Mouse (Mus musculus) activated CD4-positive, CD25-positive, alpha-beta regulatory T cell (primary cell): ENCODE data around the gene Scgb1b18. TPM values are rescaled to one million over a fixed set of nuclear protein-coding genes. Genes with fewer than 3 reads are reported as not detected.

Experiments used
- polyA plus RNA-seq, 2 experiments: library from polyadenylated mRNA; unstranded; fragments of 100-300 nt; shearing (Covaris generic); gene quantifications; one replicate each; pipeline ENCODE4 v1.2.1; 2017

Gene Scgb1b18
- polyA plus RNA-seq = not detected

DNA sequence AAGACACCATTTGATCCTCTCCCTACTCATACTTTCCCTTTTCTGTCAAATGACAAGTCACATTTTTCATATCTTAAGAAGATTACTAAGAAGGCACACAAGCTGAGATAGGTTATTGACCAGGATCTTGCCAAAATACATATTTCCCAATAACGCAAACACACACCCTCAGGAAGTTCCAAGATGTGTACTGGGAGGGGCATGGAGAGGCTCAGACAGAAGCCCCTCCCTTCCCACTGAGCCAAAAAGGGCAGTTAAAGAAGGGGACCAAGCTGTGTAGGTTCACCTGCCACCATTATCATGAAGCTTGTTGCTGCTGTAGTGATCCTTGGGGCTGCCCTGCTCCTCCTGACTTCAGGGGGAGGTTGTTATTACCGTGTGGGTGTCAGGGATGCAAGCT, at the start of gene Scgb1b18:
Scgb1b18 (plus strand) TSS at position 301 of the 400 bp plus-strand sequence.

DNA sequence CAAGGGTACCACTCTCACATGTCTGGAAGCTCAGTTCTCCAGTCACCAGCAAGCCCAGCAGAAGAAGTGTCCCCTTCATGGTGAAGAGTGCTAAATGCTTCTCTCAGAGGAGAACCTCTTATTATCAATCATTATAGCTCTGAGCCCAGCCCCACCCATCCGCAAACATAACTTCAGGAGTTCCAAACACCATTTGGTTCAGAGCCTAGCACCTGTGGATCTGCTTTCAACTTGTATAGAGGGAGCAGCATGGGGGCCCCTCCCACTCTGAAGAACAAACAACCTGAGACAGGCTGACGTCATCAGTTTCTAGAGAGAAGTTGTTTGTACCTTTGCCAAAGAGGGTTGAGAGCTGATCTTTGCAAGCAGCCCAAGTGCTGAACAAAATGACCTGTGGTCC, 11.6 kb upstream of the Scgb1b18 start, which contains the start of gene Scgb2b18:
Scgb2b18 (minus strand) TSS at position 101 of the 400 bp plus-strand sequence.

Other genes starting within 250 kb of the Scgb1b18 start
- gene Scgb2b17, start 129.0 kb upstream of the Scgb1b18 start, polyA plus RNA-seq = not detected
- not detected for gene Scgb1b17, start 122.1 kb upstream of the Scgb1b18 start, polyA plus RNA-seq
- not detected for gene Scgb2b18, start 11.7 kb upstream of the Scgb1b18 start, polyA plus RNA-seq
- gene Scgb2b19, start 94.8 kb downstream of the Scgb1b18 start, polyA plus RNA-seq = not detected
- gene Scgb1b19, start 101.7 kb downstream of the Scgb1b18 start, polyA plus RNA-seq = not detected
- not detected for gene Scgb2b20, start 180.8 kb downstream of the Scgb1b18 start, polyA plus RNA-seq
- gene Scgb1b20, start 187.7 kb downstream of the Scgb1b18 start, polyA plus RNA-seq = not detected